Mouse (Mus musculus) lung, postnatal 0 days (tissue): Measurements from ENCODE around the gene Reep3.

Source experiments
- CTCF ChIP-seq: IDR thresholded peaks from 2 replicates; pipeline ENCODE4 v1.5.1; 2016; ENCODE audit warnings: antibody characterized with exemption, mild to moderate bottlenecking
- EP300 ChIP-seq: IDR thresholded peaks from 2 replicates; pipeline ENCODE4 v1.6.1; 2016; ENCODE audit warnings: antibody characterized with exemption, mild to moderate bottlenecking, control low read depth

GRCm38 (mm10) chr10:67058297-67058696, 38.4 kb downstream of the Reep3 start:
- no peak for TF ChIP-seq CTCF
- TF ChIP-seq EP300: no peak
